Mouse (Mus musculus) myocyte (in vitro differentiated cells): ENCODE measurements around the gene Prx.
A peak's percentile ranks its signal among the peaks of the same experiment; 100 is the strongest.

Source experiments
- E2F4 ChIP-seq: IDR thresholded peaks from one replicate; pipeline ENCODE4 v1.6.1; 2011; ENCODE audit warnings: mild to moderate bottlenecking, control low read depth, moderate library complexity; ENCODE audit not compliant: insufficient read depth
- MAX ChIP-seq: IDR thresholded peaks from one replicate; pipeline ENCODE4 v1.6.1; 2011; ENCODE audit warnings: low read depth, mild to moderate bottlenecking, control low read depth
- MYOD1 ChIP-seq, 3 experiments: IDR thresholded peaks; one replicate each; pipeline ENCODE4 v1.6.1; 2011; ENCODE audit warnings: control low read depth in 2 of 3, low read depth in 2 of 3, mild to moderate bottlenecking in 2 of 3, moderate library complexity in 1 of 3; ENCODE audit not compliant: insufficient read length in 2 of 3, control insufficient read depth in 1 of 3
- POLR2A ChIP-seq: IDR thresholded peaks from one replicate; pipeline ENCODE4 v1.6.1; 2011; ENCODE audit warnings: low read depth, mild to moderate bottlenecking, control low read depth, moderate library complexity; ENCODE audit not compliant: insufficient read length
- POLR2AphosphoS2 ChIP-seq: IDR thresholded peaks from one replicate; pipeline ENCODE4 v1.6.1; 2011; ENCODE audit warnings: low read depth, control low read depth; ENCODE audit not compliant: insufficient read length
- TCF12 ChIP-seq: IDR thresholded peaks from one replicate; pipeline ENCODE4 v1.6.1; 2011; ENCODE audit warnings: mild to moderate bottlenecking, control low read depth; ENCODE audit not compliant: poor library complexity, insufficient read depth, severe bottlenecking
- USF1 ChIP-seq: IDR thresholded peaks from one replicate; pipeline ENCODE4 v1.6.1; 2011; ENCODE audit warnings: low read depth, mild to moderate bottlenecking, control low read depth, moderate library complexity

- TF ChIP-seq TCF12 (no peak), POLR2A (no peak), POLR2AphosphoS2 (peak; percentile 14), E2F4 (no peak), USF1 (no peak), MAX (no peak), MYOD1 (IDR thresholded peaks at IDR 0.05; ENCODE audit: control insufficient read depth in 1 of 3, insufficient read length in 2 of 3, low read depth in 2 of 3) (no peak)
These were observed 27.1 kb downstream of the Prx start for GRCm38 (mm10) chr7:27526039-27526827.
